Mouse (Mus musculus) forebrain, embryonic 12.5 days (tissue): ENCODE measurements around the gene Fcgr1. TPM values are rescaled to one million over a fixed set of nuclear protein-coding genes. Genes with fewer than 3 reads are reported as not detected.
"Not testable (repeated sequence)": the region's sequence is repeated elsewhere in the genome, so short reads cannot be mapped to it uniquely, and the experiment has no call there.

Source experiments
- ATAC-seq: fragments of 200-750 bp; cut with Nextera tagmentation; 2 replicates; pipeline ENCODE4 v1.8.0; 2017; ENCODE audit warnings: moderate TSS enrichment; ENCODE audit not compliant: low FRiP score
- H3K27ac ChIP-seq: fragments of 300-500 bp; sonication (generic); 2 replicates; pipeline ENCODE4 v1.5.1; 2016; ENCODE audit warnings: mild to moderate bottlenecking
- H3K27me3 ChIP-seq: fragments of 300-500 bp; sonication (generic); 2 replicates; pipeline ENCODE4 v1.6.1; 2016; ENCODE audit warnings: mild to moderate bottlenecking
- H3K36me3 ChIP-seq: fragments of 300-500 bp; sonication (generic); replicated peaks from 2 replicates; pipeline ENCODE4 v1.6.1; 2016; ENCODE audit warnings: mild to moderate bottlenecking
- H3K4me1 ChIP-seq: fragments of 300-500 bp; sonication (generic); 2 replicates; pipeline ENCODE4 v1.6.1; 2016
- H3K4me2 ChIP-seq: fragments of 300-500 bp; sonication (generic); 2 replicates; pipeline ENCODE4 v1.6.1; 2016; ENCODE audit warnings: mild to moderate bottlenecking, moderate library complexity
- H3K4me3 ChIP-seq: fragments of 300-500 bp; sonication (generic); replicated peaks from 2 replicates; pipeline ENCODE4 v1.5.1; 2016; ENCODE audit warnings: mild to moderate bottlenecking
- H3K9ac ChIP-seq: fragments of 300-500 bp; sonication (generic); 2 replicates; pipeline ENCODE4 v1.6.1; 2016; ENCODE audit warnings: mild to moderate bottlenecking
- H3K9me3 ChIP-seq: fragments of 300-500 bp; sonication (generic); 2 replicates; pipeline ENCODE4 v1.6.1; 2016
- WGBS: fragments of 180-500 bp; shearing (Covaris S2); methylation state at CpG from one replicate; pipeline ENCODE4 v1.1.7; 2016; 5-methylcytosine and 5-hydroxymethylcytosine counted together
- polyA plus RNA-seq: library from polyadenylated mRNA; unstranded; fragments of >200 nt; fragmentation: Nextera tagmentation; extraction: Ambion mirVana; gene quantifications from 2 replicates; pipeline ENCODE4 v1.2.1, GENCODE M21; 2016

Gene Fcgr1
- polyA plus RNA-seq, 1 experiment from 2014 or later = 0.54 TPM

DNA sequence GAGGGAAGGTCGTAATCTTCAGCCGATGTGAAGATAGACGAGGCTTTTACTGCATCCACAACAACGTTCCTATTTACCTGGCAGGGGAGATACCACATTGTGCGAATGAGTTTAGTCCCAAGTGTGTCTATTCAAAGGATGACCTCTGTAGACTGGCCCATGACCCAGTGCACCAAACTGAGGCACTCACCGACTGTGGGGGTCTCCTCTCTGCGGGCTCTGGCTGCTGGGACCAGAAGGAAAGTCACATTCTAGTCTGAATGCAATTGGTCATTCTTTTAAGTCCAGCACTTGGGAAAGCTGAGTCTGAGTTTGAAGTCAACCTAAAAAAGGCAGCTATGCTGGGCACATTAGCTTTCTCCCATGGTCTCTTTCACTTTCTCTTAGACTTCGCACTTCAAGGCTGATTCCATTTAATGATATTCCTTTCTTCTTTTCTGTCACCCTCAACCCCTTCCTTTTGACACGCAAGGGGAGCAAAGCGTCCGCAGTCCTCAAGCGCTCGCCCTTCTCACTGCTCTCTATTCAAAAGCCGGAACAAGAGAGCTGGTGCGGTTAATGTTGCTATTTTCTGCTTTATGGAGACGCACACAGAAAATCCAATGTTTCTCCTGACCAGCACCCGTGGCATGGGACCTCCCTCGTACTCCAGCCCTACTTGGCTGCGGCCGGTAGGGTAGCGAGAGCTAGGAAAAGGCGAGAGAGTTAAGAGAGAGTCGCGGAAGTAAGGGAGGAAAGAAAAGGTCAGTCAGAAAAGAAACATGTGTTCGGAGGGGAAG is 39.8 kb upstream of the Fcgr1 start:
- H3K9me3 ChIP-seq = no peaks in the 10 kb centered on the region
- peak overlapping the region; percentile 36 for H3K4me2 ChIP-seq
- no peak for ATAC-seq
- peaks cover 95% of the 10 kb centered on the region for H3K27me3 ChIP-seq
- peaks cover 5% of the 10 kb centered on the region for H3K4me1 ChIP-seq
- 2% methylated on average over 25 of the region's 25 CpGs for WGBS
- H3K27ac ChIP-seq = no peak overlapping the region
- no peak overlapping the region for H3K9ac ChIP-seq
- H3K36me3 ChIP-seq = no peaks in the 10 kb centered on the region
- peak overlapping the region; percentile 23; the same call in 1 of the 2 replicates for H3K4me3 ChIP-seq

DNA sequence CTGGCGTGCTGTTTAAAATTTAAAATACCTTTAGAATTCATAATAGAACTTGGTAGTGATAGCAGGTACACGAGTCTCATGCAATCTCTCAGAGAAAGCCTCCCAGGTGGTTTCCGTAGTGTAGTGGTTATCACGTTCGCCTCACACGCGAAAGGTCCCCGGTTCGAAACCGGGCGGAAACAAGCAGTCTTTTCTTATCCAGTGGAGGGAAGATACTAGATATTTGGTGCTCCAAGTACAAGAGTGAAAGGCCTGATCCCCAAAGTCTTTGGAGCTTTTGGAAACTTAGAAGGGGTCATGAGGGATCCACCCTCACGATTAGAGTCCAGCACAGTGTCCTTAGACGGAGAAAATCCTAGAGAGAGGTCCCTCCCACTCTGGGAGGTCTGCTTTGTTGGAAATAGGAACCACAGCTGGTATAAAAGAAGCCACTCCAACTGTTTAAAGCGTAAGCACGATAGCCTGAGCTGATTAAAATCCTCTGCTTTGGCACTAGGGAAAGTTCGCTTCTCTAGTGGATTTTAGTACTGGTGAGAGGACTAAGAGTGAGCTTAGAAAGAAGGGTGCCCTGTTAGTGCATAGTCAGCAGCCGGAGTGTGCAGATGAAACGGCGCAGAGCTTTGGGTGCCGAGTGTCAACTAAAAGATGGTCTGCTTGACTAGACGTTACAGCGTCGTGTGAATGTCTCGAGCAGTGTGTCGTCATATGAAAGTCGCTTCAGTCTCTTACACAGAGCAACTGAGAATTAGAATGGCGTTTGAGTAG is 39.0 kb upstream of the Fcgr1 start:
- ATAC-seq = no peak
- Histone ChIP-seq H3K27ac (no peak overlapping the region), H3K4me3 (no peak overlapping the region), H3K27me3 (peaks cover 93% of the 10 kb centered on the region), H3K4me2 (no peak overlapping the region; the same call in 1 of the 2 replicates), H3K9me3 (no peaks in the 10 kb centered on the region), H3K9ac (no peak overlapping the region), H3K4me1 (peaks cover 5% of the 10 kb centered on the region), H3K36me3 (no peaks in the 10 kb centered on the region)
- 2% methylated on average over 27 of the region's 27 CpGs for WGBS

DNA sequence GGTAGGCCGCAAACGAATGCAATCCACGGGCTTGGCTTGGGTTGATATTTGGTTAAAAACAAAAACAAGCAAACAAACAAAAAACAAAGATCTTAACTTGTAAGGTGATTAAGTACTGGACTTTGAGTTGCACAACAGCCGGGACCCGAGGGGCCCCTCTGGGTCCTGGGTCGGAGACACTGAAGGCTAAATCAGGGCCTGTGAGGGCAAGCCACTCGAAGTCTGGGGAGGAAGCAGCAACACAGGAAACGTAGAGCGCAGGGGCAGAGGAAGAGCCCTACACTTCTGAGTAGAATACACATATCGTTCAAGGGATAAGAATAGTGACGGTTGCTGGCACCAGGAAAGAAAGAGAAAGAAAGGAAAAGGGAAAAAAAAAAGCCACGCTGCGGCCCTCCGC is 38.2 kb upstream of the Fcgr1 start:
- no peak overlapping the region for H3K9ac ChIP-seq
- ATAC-seq = no peak
- no peaks in the 10 kb centered on the region for H3K36me3 ChIP-seq
- H3K27me3 ChIP-seq = peaks cover 91% of the 10 kb centered on the region
- H3K27ac ChIP-seq = no peak overlapping the region
- H3K4me1 ChIP-seq = peaks cover 11% of the 10 kb centered on the region
- H3K4me3 ChIP-seq = no peak overlapping the region
- H3K9me3 ChIP-seq = no peaks in the 10 kb centered on the region
- no peak overlapping the region for H3K4me2 ChIP-seq
- 19% methylated on average over 14 of the region's 14 CpGs for WGBS

DNA sequence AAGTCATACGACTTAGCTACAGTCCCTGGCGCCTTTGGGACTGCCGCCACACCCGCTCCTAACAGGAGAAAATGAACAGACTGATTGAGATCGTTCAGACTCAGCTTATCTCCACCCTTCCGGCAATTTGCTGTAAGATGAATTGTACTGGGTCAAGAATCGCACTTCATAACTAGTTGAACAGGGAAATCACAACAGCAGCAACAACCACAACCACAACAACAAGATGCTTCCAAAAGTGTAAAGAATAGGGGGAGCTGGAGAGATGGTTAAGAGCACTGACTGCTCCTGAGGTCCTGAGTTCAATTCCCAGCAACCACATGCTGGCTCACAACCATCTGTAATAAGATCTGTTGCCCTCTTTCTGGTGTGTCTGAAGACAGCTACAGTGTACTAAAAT is 37.7 kb upstream of the Fcgr1 start:
- Histone ChIP-seq H3K4me1 (peaks cover 11% of the 10 kb centered on the region), H3K9ac (no peak overlapping the region), H3K4me3 (no peak overlapping the region), H3K4me2 (no peak overlapping the region), H3K27ac (no peak overlapping the region), H3K9me3 (no peaks in the 10 kb centered on the region), H3K27me3 (peaks cover 88% of the 10 kb centered on the region), H3K36me3 (no peaks in the 10 kb centered on the region)
- WGBS = 69% methylated on average over 7 of the region's 7 CpGs
- no peak for ATAC-seq

DNA sequence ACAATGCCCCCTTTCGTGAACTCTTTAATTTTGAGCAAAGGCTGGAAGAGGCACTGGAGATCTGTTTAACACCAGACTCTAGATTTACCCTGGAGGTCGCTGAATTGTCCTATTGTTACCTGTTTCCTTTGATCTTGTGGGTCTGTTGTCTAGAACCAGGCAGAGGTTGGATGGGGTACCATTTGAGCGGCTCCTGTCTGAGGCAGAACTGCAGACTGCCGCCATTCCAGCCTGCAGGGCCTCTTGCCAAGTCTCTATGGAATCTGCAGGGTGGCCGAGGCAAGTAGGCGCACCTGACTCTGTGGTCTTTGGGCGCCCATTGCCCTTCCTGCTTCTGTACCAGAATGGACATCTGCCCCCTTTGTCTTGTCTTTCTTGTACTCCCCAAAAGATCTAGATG is 36.8 kb upstream of the Fcgr1 start:
- Histone ChIP-seq H3K4me2 (no peak overlapping the region), H3K27ac (no peak overlapping the region), H3K4me1 (peaks cover 11% of the 10 kb centered on the region), H3K27me3 (peaks cover 89% of the 10 kb centered on the region), H3K9ac (no peak overlapping the region), H3K4me3 (no peak overlapping the region), H3K9me3 (no peaks in the 10 kb centered on the region), H3K36me3 (no peaks in the 10 kb centered on the region)
- no peak for ATAC-seq
- WGBS = 64% methylated on average over 7 of the region's 7 CpGs

DNA sequence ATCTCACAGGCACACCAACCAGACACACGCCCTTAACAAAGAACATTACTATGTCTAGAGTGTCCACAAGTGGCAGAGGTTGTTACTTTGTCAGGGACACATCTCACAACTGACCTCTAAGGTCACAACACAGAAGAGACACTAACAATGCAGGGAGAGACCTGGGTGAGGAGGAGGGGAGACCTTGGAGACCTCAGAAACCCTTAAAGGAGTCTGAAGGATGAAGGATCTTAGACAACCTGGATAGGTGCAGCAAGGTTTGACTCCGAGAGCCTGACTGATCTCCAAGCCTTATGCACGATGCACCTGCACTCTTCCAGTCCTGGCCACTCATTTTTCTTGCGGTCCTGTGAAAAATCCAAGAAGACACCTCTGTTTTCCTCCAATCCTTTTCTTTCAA is 36.4 kb upstream of the Fcgr1 start:
- no peaks in the 10 kb centered on the region for H3K36me3 ChIP-seq
- H3K27ac ChIP-seq = no peak overlapping the region
- H3K4me3 ChIP-seq = no peak overlapping the region
- WGBS = 82% methylated on average over 4 of the region's 4 CpGs
- no peaks in the 10 kb centered on the region for H3K9me3 ChIP-seq
- peaks cover 11% of the 10 kb centered on the region for H3K4me1 ChIP-seq
- no peak overlapping the region for H3K4me2 ChIP-seq
- no peak overlapping the region for H3K9ac ChIP-seq
- ATAC-seq = no peak
- peaks cover 89% of the 10 kb centered on the region for H3K27me3 ChIP-seq

DNA sequence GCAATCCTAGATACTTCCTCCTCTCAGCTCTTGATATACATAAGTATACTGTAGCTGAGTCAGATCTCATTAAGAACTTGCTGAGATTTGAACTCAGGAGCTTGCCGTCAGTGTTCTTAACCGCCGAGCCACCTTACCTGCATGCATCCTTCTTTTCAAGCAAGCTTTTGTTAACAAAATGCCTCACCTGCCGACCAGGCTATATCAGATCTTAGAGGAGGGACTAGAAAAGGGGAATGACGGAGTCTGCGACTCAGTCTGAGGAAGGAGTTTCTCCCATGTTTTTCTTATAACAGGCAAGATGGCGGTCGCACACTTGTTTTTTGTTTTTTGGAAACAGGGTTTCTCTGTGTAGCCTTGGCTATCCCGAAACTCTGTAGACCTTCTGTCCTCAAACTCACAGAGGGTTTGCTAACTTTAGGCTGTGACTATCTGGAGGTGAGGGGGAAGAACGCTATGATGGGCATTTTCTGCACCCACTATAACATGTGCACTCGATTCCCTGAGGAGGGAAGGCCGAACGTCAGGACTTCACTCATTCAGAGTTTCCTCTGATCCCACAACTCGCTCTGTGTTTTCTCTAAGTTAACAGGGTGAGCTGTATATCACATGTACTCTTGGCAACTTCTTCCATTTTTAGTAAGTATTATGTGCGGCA is 35.1 kb upstream of the Fcgr1 start:
- peaks cover 87% of the 10 kb centered on the region for H3K27me3 ChIP-seq
- no peak for ATAC-seq
- 17% methylated on average over 15 of the region's 15 CpGs for WGBS
- no peaks in the 10 kb centered on the region for H3K9me3 ChIP-seq
- H3K36me3 ChIP-seq = no peaks in the 10 kb centered on the region
- H3K27ac ChIP-seq = no peak overlapping the region
- H3K4me2 ChIP-seq = peak overlapping the region; percentile 67
- no peak overlapping the region; the same call in 1 of the 2 replicates for H3K4me3 ChIP-seq
- no peak overlapping the region for H3K9ac ChIP-seq
- peaks cover 9% of the 10 kb centered on the region for H3K4me1 ChIP-seq

DNA sequence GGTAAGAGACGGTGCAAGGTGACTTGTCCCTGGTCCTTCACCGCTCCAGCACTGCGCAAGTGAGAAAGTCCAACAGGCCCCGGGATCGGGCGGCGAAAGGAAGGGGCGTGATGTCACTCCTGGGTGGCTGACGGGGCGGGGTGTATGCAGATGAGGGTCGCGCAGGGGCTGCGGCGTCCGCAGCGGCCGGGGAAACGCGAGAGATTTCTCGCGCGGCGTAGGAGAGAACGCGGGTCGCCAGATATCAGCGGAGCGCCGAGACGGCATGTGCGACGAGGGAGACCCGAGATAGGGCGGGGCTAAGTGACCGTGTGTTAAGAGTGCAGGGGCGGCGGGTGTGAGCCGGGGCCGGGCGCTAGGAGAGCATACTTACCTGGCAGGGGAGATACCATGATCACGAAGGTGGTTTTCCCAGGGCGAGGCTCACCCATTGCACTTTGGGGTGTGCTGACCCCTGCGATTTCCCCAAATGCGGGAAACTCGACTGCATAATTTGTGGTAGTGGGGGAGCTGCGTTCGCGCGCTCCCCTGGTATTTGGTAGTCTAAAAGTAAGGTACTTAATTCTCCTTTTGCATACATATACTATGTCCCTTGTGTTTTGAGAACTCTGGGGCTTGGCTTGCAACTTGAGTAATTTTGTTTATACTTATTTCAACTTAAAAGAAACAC is 34.4 kb upstream of the Fcgr1 start:
- ATAC-seq = peak; percentile 82
- Histone ChIP-seq H3K4me3 (peak overlapping the region; percentile 44), H3K4me2 (peak overlapping the region; percentile 67), H3K27me3 (peaks cover 85% of the 10 kb centered on the region), H3K9ac (0 out of 2 replicates have a peak overlapping the region, but pooled peaks have one; percentile 44)
- not testable (repeated sequence) for H3K27ac ChIP-seq, H3K9me3 ChIP-seq, H3K4me1 ChIP-seq, H3K36me3 ChIP-seq
- under 1% methylated on average over 49 of the region's 49 CpGs for WGBS

DNA sequence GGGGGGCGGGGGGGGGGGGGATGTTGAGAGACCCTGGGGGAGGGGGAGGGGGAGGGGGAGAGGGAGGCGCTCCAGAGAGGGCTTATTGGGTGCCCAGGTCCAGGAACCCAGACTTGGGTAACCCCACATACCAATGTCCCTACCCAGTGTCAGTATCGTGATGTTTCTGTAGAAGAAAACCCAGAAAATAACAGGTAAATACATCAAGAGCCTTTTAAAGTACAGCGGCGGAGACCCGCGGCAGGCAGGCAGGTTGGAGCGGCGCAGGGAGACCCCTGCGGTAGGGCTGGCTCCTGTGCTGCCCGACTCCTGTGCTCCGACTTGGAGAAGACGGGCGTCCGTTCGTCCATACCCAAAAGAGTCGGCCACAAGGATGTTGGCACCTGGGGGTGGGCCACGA is 33.9 kb upstream of the Fcgr1 start:
- WGBS = 0% methylated on average over 15 of the region's 18 CpGs
- H3K4me2 ChIP-seq = peak overlapping the region; percentile 67
- H3K27me3 ChIP-seq = peaks cover 81% of the 10 kb centered on the region
- peak overlapping the region; percentile 44 for H3K4me3 ChIP-seq
- peak; percentile 25 for ATAC-seq
- H3K9ac ChIP-seq = no peak overlapping the region
- no peaks in the 10 kb centered on the region for H3K36me3 ChIP-seq
- H3K27ac ChIP-seq = no peak overlapping the region
- peaks cover 6% of the 10 kb centered on the region for H3K4me1 ChIP-seq
- no peaks in the 10 kb centered on the region for H3K9me3 ChIP-seq

DNA sequence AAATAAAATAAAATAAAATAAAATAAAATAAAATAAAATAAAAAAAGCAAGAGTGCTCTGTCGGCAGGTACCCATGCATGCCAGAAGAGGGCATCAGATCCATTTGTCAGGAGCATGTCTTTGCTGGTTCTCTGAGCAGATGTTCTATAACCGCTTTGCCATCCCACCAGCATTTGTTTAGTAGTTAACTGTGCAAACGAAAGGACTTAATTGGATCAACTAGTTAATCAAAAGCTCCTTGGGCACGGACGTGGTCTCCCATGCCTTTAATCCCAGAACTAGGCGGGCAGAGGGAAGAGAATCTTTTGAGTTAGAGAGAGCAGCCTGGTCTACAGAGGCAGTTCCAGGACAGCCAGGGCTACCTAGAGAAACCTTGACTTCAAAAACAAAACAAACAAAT is 33.4 kb upstream of the Fcgr1 start:
- Histone ChIP-seq H3K4me2 (peak overlapping the region; percentile 67), H3K4me3 (peak overlapping the region; percentile 44; the same call in 1 of the 2 replicates), H3K27me3 (peaks cover 81% of the 10 kb centered on the region), H3K27ac (no peak overlapping the region), H3K9ac (no peak overlapping the region), H3K9me3 (no peaks in the 10 kb centered on the region), H3K36me3 (no peaks in the 10 kb centered on the region), H3K4me1 (peaks cover 6% of the 10 kb centered on the region)
- peak; percentile 51 for ATAC-seq
- WGBS = 2% methylated on average over 6 of the region's 6 CpGs

DNA sequence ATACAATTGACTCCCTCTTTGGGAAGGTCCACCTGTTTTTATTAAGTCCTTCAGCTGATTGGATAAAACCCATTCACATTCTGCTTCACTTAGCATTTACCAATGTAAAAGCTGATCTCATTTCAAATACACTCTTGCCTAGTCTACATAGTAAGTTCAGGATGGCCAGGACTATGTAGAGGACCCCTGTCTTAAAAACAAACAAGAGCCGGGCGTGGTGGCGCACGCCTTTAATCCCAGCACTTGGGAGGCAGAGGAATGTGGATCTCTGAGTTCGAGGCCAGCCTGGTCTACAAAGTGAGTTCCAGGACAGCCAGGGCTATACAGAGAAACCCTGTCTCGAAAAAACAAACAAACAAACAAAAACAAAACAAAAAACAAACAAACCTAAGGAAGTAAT is 30.0 kb upstream of the Fcgr1 start:
- H3K27me3 ChIP-seq = peaks cover 56% of the 10 kb centered on the region
- H3K4me2 ChIP-seq = not testable (repeated sequence)

DNA sequence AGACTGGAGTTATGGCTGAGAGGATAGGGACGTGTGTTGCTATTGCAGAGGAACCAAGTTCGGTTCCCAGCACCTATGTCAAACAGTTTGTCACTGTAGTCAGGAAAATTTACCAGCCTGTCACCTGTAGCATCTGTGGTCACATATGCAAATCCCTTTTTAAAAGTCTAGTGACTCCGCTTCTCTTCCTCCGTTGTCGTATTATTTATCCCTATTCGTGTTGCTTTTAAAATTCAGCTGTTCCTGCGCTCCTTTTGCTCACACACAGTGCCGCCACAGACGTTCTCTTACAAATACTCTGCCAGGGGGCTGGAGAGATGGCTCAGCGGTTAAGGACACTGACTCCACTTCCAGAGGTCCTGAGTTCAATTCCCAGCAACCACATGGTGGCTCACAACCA is 28.8 kb upstream of the Fcgr1 start:
- Histone ChIP-seq H3K9me3 (no peaks in the 10 kb centered on the region), H3K4me1 (peaks cover 5% of the 10 kb centered on the region), H3K4me3 (no peak overlapping the region), H3K27me3 (peaks cover 48% of the 10 kb centered on the region), H3K4me2 (no peak overlapping the region), H3K9ac (no peak overlapping the region), H3K27ac (no peak overlapping the region), H3K36me3 (no peaks in the 10 kb centered on the region)
- ATAC-seq = no peak
- 12% methylated on average over 10 of the region's 10 CpGs for WGBS

More for the DNA sequence above, 30.0 kb upstream of the Fcgr1 start:
- not testable (repeated sequence) for H3K9ac ChIP-seq, H3K4me1 ChIP-seq, H3K36me3 ChIP-seq, H3K4me3 ChIP-seq, ATAC-seq, H3K9me3 ChIP-seq, H3K27ac ChIP-seq
- 70% methylated on average over 6 of the region's 6 CpGs for WGBS
